Mouse (Mus musculus) left cerebral cortex, postnatal 36 days (tissue): ENCODE measurements at regions not wholly inside any gene's neighbourhood (a gene's known extent, or its start where the extent isn't known, plus 50 kb on each side); places are given as distances from the start of the nearest gene placed in this dataset.

ENCODE experiments used
- DNase-seq, 2 experiments: peaks; one replicate each; pipeline ENCODE4 v3.0.0; 2021 to 2022; ENCODE audit warnings: low spot score in 2 of 2, mixed read lengths in 1 of 2
- intact Hi-C: fragments of 180-260 bp; cut with DNase I; formaldehyde crosslinking; loops from one replicate; pipeline ENCODE4 v1.15.1; 2025

GRCm38 (mm10) chr5:9954652-9955051 lies 229.7 kb upstream of the Grm3 start:
- DNase-seq: no peak
- intact Hi-C loops: loop anchor here (10.0 kb wide), 1 partner anchor 680 kb away; no protein-coding TSS in a partner anchor

DNA sequence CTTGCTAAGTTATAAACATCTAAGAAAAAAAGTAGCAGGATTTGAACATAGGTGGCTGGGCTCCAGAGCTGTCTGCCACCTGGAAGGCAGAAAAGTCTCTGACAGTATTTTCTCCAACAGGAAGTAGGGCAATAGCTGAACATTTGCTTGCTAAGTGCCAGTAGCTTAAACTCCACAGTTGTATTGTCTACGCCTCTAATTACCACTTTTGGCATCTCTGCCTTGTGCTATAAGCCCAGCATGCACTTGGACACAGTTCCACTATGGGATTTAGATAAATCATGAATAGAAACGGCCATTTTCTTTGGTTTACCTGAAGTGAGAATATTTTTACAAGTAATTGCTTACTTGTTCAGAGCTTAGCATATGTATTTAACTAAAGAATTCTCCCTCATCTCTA lies 213.8 kb upstream of the Grm3 start:
- intact Hi-C loops: no loop called here
- DNase-seq: no peak

DNA sequence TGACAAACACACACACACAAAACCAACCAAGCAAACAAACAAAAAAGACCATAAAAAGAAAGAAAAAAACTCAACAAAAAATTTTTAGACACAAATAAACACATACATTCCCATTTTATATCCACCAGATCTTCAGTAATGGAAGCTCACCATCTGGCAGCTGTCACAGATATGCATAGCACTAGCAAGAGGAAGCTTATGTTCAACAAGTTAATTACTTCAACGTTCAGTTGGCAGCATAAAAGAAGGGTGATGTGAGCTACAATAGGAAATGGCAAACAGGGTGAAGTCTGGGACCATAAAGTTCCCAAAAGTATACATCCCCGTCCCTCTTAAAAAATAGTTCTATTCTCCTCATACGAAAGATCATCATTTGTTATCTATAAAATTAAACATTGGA lies 188.0 kb upstream of the Grm3 start:
- no peak for DNase-seq
- intact Hi-C loops: no loop called here

DNA sequence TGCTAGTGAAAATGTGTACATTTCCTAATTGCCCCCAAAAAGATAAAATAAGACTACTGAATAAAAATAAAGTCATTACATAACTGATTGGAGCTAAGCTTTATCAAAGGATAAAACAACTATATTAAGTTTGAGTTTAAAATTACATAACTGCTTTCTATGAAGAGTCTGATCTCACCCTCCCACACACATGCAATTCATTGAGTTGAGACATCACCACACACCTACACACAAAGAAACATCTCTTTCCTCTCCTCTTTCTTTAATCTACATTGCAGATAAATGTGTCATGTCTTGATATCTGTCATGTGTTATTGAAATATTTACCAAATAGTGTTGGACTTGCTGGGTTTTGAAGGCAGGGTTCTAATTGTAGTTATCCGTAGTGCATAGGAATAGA lies 186.8 kb upstream of the Grm3 start:
- DNase-seq: no peak
- intact Hi-C loops: no loop called here

GRCm38 (mm10) chr5:9911089-9911473 lies 186.1 kb upstream of the Grm3 start:
- intact Hi-C loops: no loop called here
- DNase-seq: no peak

DNA sequence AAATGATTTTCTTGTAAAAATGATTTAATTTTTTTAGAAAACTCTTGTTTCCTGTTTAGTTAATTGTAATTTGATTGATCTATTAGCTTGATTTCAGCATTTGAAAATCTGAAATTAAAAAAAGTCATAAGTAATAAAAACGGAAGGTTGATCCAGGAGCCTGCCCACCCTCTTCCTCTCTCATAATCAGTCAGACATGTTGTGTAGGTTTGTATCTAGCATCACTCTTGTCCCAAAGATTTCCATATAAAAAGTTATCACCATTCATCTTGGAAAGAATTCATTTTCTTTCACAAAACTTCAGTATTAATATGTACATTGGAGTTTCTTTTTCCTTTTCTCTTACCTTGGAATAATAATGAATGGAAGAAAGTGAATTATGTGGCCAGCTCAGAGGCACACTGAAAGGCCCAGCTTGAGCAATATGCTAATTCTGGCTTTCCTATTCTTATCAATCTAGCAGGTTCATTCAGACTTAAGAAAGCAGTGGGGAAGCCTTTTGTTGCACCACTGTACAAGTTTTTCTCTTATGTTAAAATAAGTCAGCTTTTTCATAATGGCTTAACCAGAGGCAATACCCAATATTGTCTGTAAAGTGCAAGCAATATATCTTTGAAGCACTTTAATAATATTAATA lies 185.6 kb upstream of the Grm3 start:
- DNase-seq: no peak
- intact Hi-C loops: no loop called here

DNA sequence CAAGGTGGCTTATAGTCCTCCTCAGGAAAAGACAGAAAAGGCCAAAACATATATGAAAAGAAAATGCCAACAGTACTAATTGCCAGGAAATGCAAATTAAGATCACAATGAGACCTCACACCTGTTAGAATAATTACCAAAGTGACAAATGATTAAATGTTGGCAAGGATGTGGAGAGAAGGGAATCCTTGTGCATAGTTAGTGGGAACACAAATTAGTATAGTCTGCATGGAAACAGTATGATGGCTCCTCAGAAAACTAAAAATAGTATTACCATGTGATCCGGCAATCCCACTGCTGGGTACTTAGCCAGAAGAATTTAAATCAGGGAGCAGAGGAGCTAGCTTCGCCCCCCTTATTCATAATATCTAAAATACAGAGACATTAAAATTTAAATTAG lies 170.3 kb upstream of the Grm3 start:
- DNase-seq: no peak
- intact Hi-C loops: no loop called here

- intact Hi-C loops: no loop called here
- no peak for DNase-seq
Measured at GRCm38 (mm10) chr5:9878063-9878462, 153.1 kb upstream of the Grm3 start.

GRCm38 (mm10) chr5:9869091-9869490 lies 144.1 kb upstream of the Grm3 start:
- no peak for DNase-seq
- intact Hi-C loops: no loop called here

DNA sequence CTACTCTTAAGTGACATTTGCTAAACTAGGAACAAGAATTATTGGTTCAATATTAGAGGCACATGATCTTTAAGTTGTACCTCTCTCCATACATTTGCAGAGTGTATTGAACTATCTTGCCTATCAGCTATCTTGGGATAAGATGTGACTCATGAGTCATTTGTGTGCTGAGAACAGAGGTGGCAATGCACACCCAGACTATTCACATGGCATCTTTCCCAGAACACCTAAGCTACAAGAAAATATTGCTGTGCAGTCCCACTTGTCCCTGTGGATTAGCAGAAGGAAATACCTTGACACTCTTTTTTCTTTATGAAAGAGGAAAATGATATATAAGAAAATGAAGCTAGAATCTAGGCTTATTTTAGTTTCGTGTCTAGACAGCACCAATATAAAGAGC lies 104.8 kb upstream of the Grm3 start:
- intact Hi-C loops: no loop called here
- no peak for DNase-seq

- DNase-seq: no peak
- intact Hi-C loops: no loop called here
Measured at GRCm38 (mm10) chr5:9801707-9802106, 76.7 kb upstream of the Grm3 start.

DNA sequence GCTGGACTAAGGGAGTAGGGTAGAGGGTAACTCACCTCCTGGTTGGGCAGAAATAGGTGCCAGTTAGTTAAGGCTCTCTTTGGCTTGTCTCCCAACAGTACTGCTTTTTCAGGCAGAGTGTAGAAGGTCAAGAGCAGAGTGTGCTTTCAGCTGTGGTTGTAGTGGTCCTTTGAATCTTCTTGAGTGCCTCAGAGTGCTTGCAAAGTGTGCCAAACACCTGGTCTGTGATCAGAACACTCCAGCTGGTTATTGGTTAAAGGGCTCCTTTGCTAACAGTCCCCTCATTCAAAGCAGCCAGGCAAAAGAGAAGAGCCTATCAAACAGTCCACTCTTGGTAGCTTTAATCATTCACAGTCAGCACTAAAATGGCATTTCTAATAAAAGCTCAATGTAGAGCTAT lies 56.1 kb upstream of the Grm3 start:
- intact Hi-C loops: no loop called here
- DNase-seq: no peak
